Mouse (Mus musculus) testis, adult 2 months (tissue): ENCODE measurements around the gene Sf3b6.

ENCODE experiments used
- CTCF ChIP-seq: fragments of 200-500 bp; IDR thresholded peaks from 2 replicates; pipeline ENCODE4 v1.5.1; 2012; ENCODE audit warnings: low read depth, mild to moderate bottlenecking, inconsistent platforms, low read length, moderate library complexity; ENCODE audit not compliant: control insufficient read depth, insufficient read depth, insufficient replicate concordance
- POLR2A ChIP-seq: fragments of 200-500 bp; IDR thresholded peaks from 2 replicates; pipeline ENCODE4 v1.6.1; 2012; ENCODE audit warnings: low read depth, mild to moderate bottlenecking, inconsistent platforms, low read length, moderate library complexity; ENCODE audit not compliant: control insufficient read depth

GRCm38 (mm10) chr12:4784466-4784865 lies 32.9 kb upstream of the Sf3b6 start:
- no peak for TF ChIP-seq POLR2A
- no peak for TF ChIP-seq CTCF
